In genomic region chr11:101476361-101476760, GRCm38 (mm10) we compare ENCODE assay signal across 7 mouse cellular contexts. TPM values are rescaled to one million over a fixed set of nuclear protein-coding genes. Genes with fewer than 3 reads are reported as not detected.
DNase-seq lines count a peak whose midpoint lies in the region; ATAC-seq and TF ChIP-seq lines count a peak whose summit lies in the region.
"Not testable (repeated sequence)": the region's sequence is repeated elsewhere in the genome, so short reads cannot be mapped to it uniquely, and the experiment has no call there.

No protein-coding gene starts in this region.

- TF ChIP-seq POLR2A in kidney, adult 2 months (IDR thresholded peaks at IDR 0.05; ENCODE audit: low read depth, low read length); liver, adult 2 months (IDR thresholded peaks at IDR 0.05; ENCODE audit: extremely low read depth, insufficient read depth, low read length): not testable (repeated sequence)

- DNase-seq in kidney, adult 2 months = peak; percentile 54
- DNase-seq in kidney, adult 9 months = peak; percentile 55
- DNase-seq in liver, adult 2 months (ENCODE audit: extremely low read depth, low read depth, low spot score) = peak; percentile 39
- not testable (repeated sequence) for DNase-seq in midbrain, embryonic 10.5 days (ENCODE audit: low spot score)

- WGBS in forebrain, embryonic 15.5 days = 76% methylated on average over 4 of the region's 4 CpGs
- 80% methylated on average over 4 of the region's 4 CpGs for WGBS in hindbrain, embryonic 12.5 days
- 63% methylated on average over 4 of the region's 4 CpGs for WGBS in intestine, postnatal 0 days
- WGBS in kidney, adult 2 months = 56% methylated on average over 4 of the region's 4 CpGs
- 74% methylated on average over 4 of the region's 4 CpGs for WGBS in liver, adult 2 months
- WGBS in midbrain, embryonic 10.5 days = 88% methylated on average over 4 of the region's 4 CpGs

- 0 out of 2 replicates have a peak overlapping the region, but pooled peaks have one; percentile 93 for H3K27ac ChIP-seq in forebrain, embryonic 15.5 days (replicated peaks)
- peak overlapping the region; percentile 95; the same call in 1 of the 2 replicates for H3K27ac ChIP-seq in hindbrain, embryonic 12.5 days
- not testable (repeated sequence) for H3K27ac ChIP-seq in intestine, postnatal 0 days (ENCODE audit: low read depth, low read length); kidney, adult 2 months (ENCODE audit: insufficient read depth, low read depth, low read length); liver, adult 2 months (replicated peaks; ENCODE audit: insufficient read depth, low read depth, low read length)
- H3K27ac ChIP-seq in midbrain, embryonic 10.5 days (replicated peaks) = 0 out of 2 replicates have a peak overlapping the region, but pooled peaks have one; percentile 89

- H3K79me2 ChIP-seq in liver, adult 2 months (ENCODE audit: control insufficient read depth, insufficient read depth, low read length) = not testable (repeated sequence)

- 0 out of 2 replicates have a peak, but pooled peaks have one; percentile 2 for TF ChIP-seq CTCF in intestine, postnatal 0 days (IDR thresholded peaks at IDR 0.05; ENCODE audit: low read depth)
- not testable (repeated sequence) for TF ChIP-seq CTCF in kidney, adult 2 months (conservative IDR thresholded peaks at IDR 0.05; ENCODE audit: insufficient read depth, insufficient read length, low read depth, low read length); liver, adult 2 months (IDR thresholded peaks at IDR 0.05; ENCODE audit: low read depth, low read length)

- ATAC-seq in forebrain, embryonic 15.5 days (replicated peaks); hindbrain, embryonic 12.5 days (ENCODE audit: low FRiP score); intestine, postnatal 0 days: not testable (repeated sequence)

- not testable (repeated sequence) for H3K9me3 ChIP-seq in forebrain, embryonic 15.5 days; hindbrain, embryonic 12.5 days (replicated peaks); intestine, postnatal 0 days (ENCODE audit: control insufficient read depth); midbrain, embryonic 10.5 days (replicated peaks)

- peaks cover 48% of the 10 kb centered on the region for H3K4me1 ChIP-seq in forebrain, embryonic 15.5 days
- peaks cover 57% of the 10 kb centered on the region for H3K4me1 ChIP-seq in hindbrain, embryonic 12.5 days
- not testable (repeated sequence) for H3K4me1 ChIP-seq in intestine, postnatal 0 days (replicated peaks; ENCODE audit: control insufficient read depth, insufficient read depth, low read length); kidney, adult 2 months (ENCODE audit: control insufficient read depth, insufficient read depth, low read length)
- H3K4me1 ChIP-seq in liver, adult 2 months (ENCODE audit: control insufficient read depth, insufficient read depth, low read length) = peaks cover 18% of the 10 kb centered on the region
- H3K4me1 ChIP-seq in midbrain, embryonic 10.5 days = peaks cover 56% of the 10 kb centered on the region

- H3K4me2 ChIP-seq in forebrain, embryonic 15.5 days (replicated peaks); hindbrain, embryonic 12.5 days (replicated peaks); intestine, postnatal 0 days (replicated peaks; ENCODE audit: low read depth): not testable (repeated sequence)

- not testable (repeated sequence) for H3K9ac ChIP-seq in forebrain, embryonic 15.5 days (replicated peaks); hindbrain, embryonic 12.5 days; intestine, postnatal 0 days (ENCODE audit: low read depth, low read length); liver, adult 2 months (ENCODE audit: low read depth, low read length)

- H3K27me3 ChIP-seq in forebrain, embryonic 15.5 days; hindbrain, embryonic 12.5 days; intestine, postnatal 0 days (replicated peaks; ENCODE audit: control insufficient read depth, insufficient read depth, low read length); kidney, adult 2 months (replicated peaks; ENCODE audit: control insufficient read depth, insufficient read depth, low read length); liver, adult 2 months (ENCODE audit: control insufficient read depth, insufficient read depth, low read length); midbrain, embryonic 10.5 days (ENCODE audit: low read depth, poor library complexity, severe bottlenecking): not testable (repeated sequence)

- not testable (repeated sequence) for H3K4me3 ChIP-seq in forebrain, embryonic 15.5 days; hindbrain, embryonic 12.5 days; intestine, postnatal 0 days (ENCODE audit: low read depth, low read length); kidney, adult 2 months (ENCODE audit: insufficient read depth, low read depth, low read length); liver, adult 2 months (ENCODE audit: insufficient read depth, low read depth, low read length); midbrain, embryonic 10.5 days

- H3K36me3 ChIP-seq in forebrain, embryonic 15.5 days; hindbrain, embryonic 12.5 days; intestine, postnatal 0 days (ENCODE audit: control insufficient read depth, insufficient read depth); kidney, adult 2 months (ENCODE audit: control insufficient read depth, insufficient read depth, low read length); liver, adult 2 months (ENCODE audit: control insufficient read depth, insufficient read depth, low read length): not testable (repeated sequence)
- H3K36me3 ChIP-seq in midbrain, embryonic 10.5 days = peaks cover 12% of the 10 kb centered on the region

RNA-seq across cellular contexts. Expression of gene Vat1, which starts 10.3 kb away (rescaled TPM):
- polyA plus RNA-seq in forebrain, embryonic 15.5 days (2015; fragmentation: Nextera tagmentation; extraction: Ambion mirVana) = 77.1 and 79.8 TPM in 2 replicates
- polyA plus RNA-seq in hindbrain, embryonic 12.5 days (2016; fragmentation: Nextera tagmentation; extraction: Ambion mirVana) = 94.8 and 95.7 TPM in 2 replicates
- polyA plus RNA-seq in intestine, postnatal 0 days (2015; fragmentation: Nextera tagmentation; extraction: Ambion mirVana) = 94.5 and 95.6 TPM in 2 replicates
- 59.2 and 62.5 TPM in 2 replicates for polyA plus RNA-seq in kidney, adult 2 months (2012; rRNA removed)
- 11.0 and 11.2 TPM in 2 replicates for total RNA-seq in liver, adult 2 months (2014; rRNA removed)
- 30.4 and 33.4 TPM in 2 replicates for polyA plus RNA-seq in liver, adult 2 months (2012; rRNA removed)
- 36.1 and 47.7 TPM in 2 replicates for polyA plus RNA-seq in midbrain, embryonic 10.5 days (2016; fragmentation: Nextera tagmentation; extraction: Ambion mirVana)

RNA-seq across cellular contexts. Expression of gene Rnd2, which starts 11.6 kb away (rescaled TPM):
- polyA plus RNA-seq in forebrain, embryonic 15.5 days (2015; fragmentation: Nextera tagmentation; extraction: Ambion mirVana) = 121 and 142 TPM in 2 replicates
- 112 and 121 TPM in 2 replicates for polyA plus RNA-seq in hindbrain, embryonic 12.5 days (2016; fragmentation: Nextera tagmentation; extraction: Ambion mirVana)
- 27.8 and 31.9 TPM in 2 replicates for polyA plus RNA-seq in intestine, postnatal 0 days (2015; fragmentation: Nextera tagmentation; extraction: Ambion mirVana)
- 14.1 and 15.3 TPM in 2 replicates for polyA plus RNA-seq in kidney, adult 2 months (2012; rRNA removed)
- total RNA-seq in liver, adult 2 months (2014; rRNA removed) = 5.5 and 8.0 TPM in 2 replicates
- polyA plus RNA-seq in liver, adult 2 months (2012; rRNA removed) = 18.9 and 22.3 TPM in 2 replicates
- 38.8 and 57.7 TPM in 2 replicates for polyA plus RNA-seq in midbrain, embryonic 10.5 days (2016; fragmentation: Nextera tagmentation; extraction: Ambion mirVana)

RNA-seq across cellular contexts. Expression of gene Ifi35, which starts 28.2 kb away (rescaled TPM):
- polyA plus RNA-seq in forebrain, embryonic 15.5 days (2015; fragmentation: Nextera tagmentation; extraction: Ambion mirVana) = 2.4 and 3.2 TPM in 2 replicates
- polyA plus RNA-seq in hindbrain, embryonic 12.5 days (2016; fragmentation: Nextera tagmentation; extraction: Ambion mirVana) = 4.2 and 5.7 TPM in 2 replicates
- polyA plus RNA-seq in intestine, postnatal 0 days (2015; fragmentation: Nextera tagmentation; extraction: Ambion mirVana) = 100 and 102 TPM in 2 replicates
- polyA plus RNA-seq in kidney, adult 2 months (2012; rRNA removed) = 25.6 and 29.6 TPM in 2 replicates
- 24.6 and 37.1 TPM in 2 replicates for total RNA-seq in liver, adult 2 months (2014; rRNA removed)
- 33.8 and 43.6 TPM in 2 replicates for polyA plus RNA-seq in liver, adult 2 months (2012; rRNA removed)
- polyA plus RNA-seq in midbrain, embryonic 10.5 days (2016; fragmentation: Nextera tagmentation; extraction: Ambion mirVana) = 3.2 and 4.0 TPM in 2 replicates

RNA-seq across cellular contexts. Expression of gene Rpl27, which starts 34.3 kb away (rescaled TPM):
- polyA plus RNA-seq in forebrain, embryonic 15.5 days (2015; fragmentation: Nextera tagmentation; extraction: Ambion mirVana) = 267 and 285 TPM in 2 replicates
- 320 and 344 TPM in 2 replicates for polyA plus RNA-seq in hindbrain, embryonic 12.5 days (2016; fragmentation: Nextera tagmentation; extraction: Ambion mirVana)
- 240 and 241 TPM in 2 replicates for polyA plus RNA-seq in intestine, postnatal 0 days (2015; fragmentation: Nextera tagmentation; extraction: Ambion mirVana)
- polyA plus RNA-seq in kidney, adult 2 months (2012; rRNA removed) = 408 and 409 TPM in 2 replicates
- 236 and 259 TPM in 2 replicates for total RNA-seq in liver, adult 2 months (2014; rRNA removed)
- polyA plus RNA-seq in liver, adult 2 months (2012; rRNA removed) = 193 and 230 TPM in 2 replicates
- polyA plus RNA-seq in midbrain, embryonic 10.5 days (2016; fragmentation: Nextera tagmentation; extraction: Ambion mirVana) = 382 and 448 TPM in 2 replicates

RNA-seq across cellular contexts. Expression of gene Ptges3l, which starts 51.2 kb away (rescaled TPM):
- 1.0 and 1.7 TPM in 2 replicates for polyA plus RNA-seq in forebrain, embryonic 15.5 days (2015; fragmentation: Nextera tagmentation; extraction: Ambion mirVana)
- 3.0 and 5.9 TPM in 2 replicates for polyA plus RNA-seq in hindbrain, embryonic 12.5 days (2016; fragmentation: Nextera tagmentation; extraction: Ambion mirVana)
- 7.0 and 7.8 TPM in 2 replicates for polyA plus RNA-seq in intestine, postnatal 0 days (2015; fragmentation: Nextera tagmentation; extraction: Ambion mirVana)
- polyA plus RNA-seq in kidney, adult 2 months (2012; rRNA removed) = 4.6 and 6.0 TPM in 2 replicates
- 0.27 and 0.46 TPM in 2 replicates for total RNA-seq in liver, adult 2 months (2014; rRNA removed)
- polyA plus RNA-seq in liver, adult 2 months (2012; rRNA removed) = 0.93 and 1.1 TPM in 2 replicates
- polyA plus RNA-seq in midbrain, embryonic 10.5 days (2016; fragmentation: Nextera tagmentation; extraction: Ambion mirVana) = 2.4 and 3.7 TPM in 2 replicates
